Comparison of ENCODE assay signal across 8 mouse cellular contexts in genomic region chr9:35211573-35212511, GRCm38 (mm10). TPM values are rescaled to one million over a fixed set of nuclear protein-coding genes. Genes with fewer than 3 reads are reported as not detected.
DNase-seq lines count a peak whose midpoint lies in the region; ATAC-seq lines count a peak whose summit lies in the region.

No protein-coding gene starts in this region.

- no peaks in the 10 kb centered on the region for H3K9me3 ChIP-seq in embryonic facial prominence, embryonic 15.5 days (replicated peaks)
- no peaks in the 10 kb centered on the region for H3K9me3 ChIP-seq in neural tube, embryonic 14.5 days (ENCODE audit: control insufficient read depth, low read length)

- no peaks in the 10 kb centered on the region for H3K27me3 ChIP-seq in embryonic facial prominence, embryonic 15.5 days
- no peaks in the 10 kb centered on the region for H3K27me3 ChIP-seq in neural tube, embryonic 14.5 days (ENCODE audit: control insufficient read depth, insufficient read depth, low read length)

- H3K4me2 ChIP-seq in embryonic facial prominence, embryonic 15.5 days (replicated peaks), result peak overlapping the region; percentile 85
- H3K4me2 ChIP-seq in neural tube, embryonic 14.5 days (ENCODE audit: low read depth, low read length), result peak overlapping the region; percentile 55

- DNase-seq in embryo, embryonic 10.5 days (ENCODE audit: low spot score), result peak; percentile 36
- DNase-seq in embryo, embryonic 9.5 days (ENCODE audit: extremely low spot score), result no peak
- peak; percentile 32 for DNase-seq in 3T3-L1 (ENCODE audit: low read depth, low spot score)
- peak; percentile 12 for DNase-seq in kidney, postnatal 14 days
- DNase-seq in right cerebral cortex, adult 2 months (ENCODE audit: low spot score in 2 of 2), result no peak
- no peak for DNase-seq in spleen, postnatal 10 days (ENCODE audit: low spot score in 2 of 2)

- H3K36me3 ChIP-seq in embryonic facial prominence, embryonic 15.5 days, result peaks cover 65% of the 10 kb centered on the region
- H3K36me3 ChIP-seq in neural tube, embryonic 14.5 days (ENCODE audit: control insufficient read depth, insufficient read depth, low read length), result peaks cover 32% of the 10 kb centered on the region

- no peak for ATAC-seq in embryonic facial prominence, embryonic 15.5 days (ENCODE audit: insufficient number of reproducible peaks, low FRiP score, low TSS enrichment, low read depth)
- ATAC-seq in neural tube, embryonic 14.5 days (ENCODE audit: low read depth), result no peak

- peak overlapping the region; percentile 82 for H3K9ac ChIP-seq in embryonic facial prominence, embryonic 15.5 days
- H3K9ac ChIP-seq in neural tube, embryonic 14.5 days (replicated peaks; ENCODE audit: low read depth, low read length), result peak overlapping the region; percentile 87

- peaks cover 20% of the 10 kb centered on the region for H3K4me1 ChIP-seq in embryonic facial prominence, embryonic 15.5 days
- H3K4me1 ChIP-seq in neural tube, embryonic 14.5 days (ENCODE audit: control insufficient read depth, insufficient read depth, low read length), result peaks cover 12% of the 10 kb centered on the region

- 34% methylated on average over 26 of the region's 26 CpGs for WGBS in embryonic facial prominence, embryonic 15.5 days
- WGBS in neural tube, embryonic 14.5 days, result 39% methylated on average over 26 of the region's 26 CpGs

- peak overlapping the region; percentile 93 for H3K4me3 ChIP-seq in embryonic facial prominence, embryonic 15.5 days (replicated peaks)
- peak overlapping the region; percentile 75 for H3K4me3 ChIP-seq in neural tube, embryonic 14.5 days (ENCODE audit: low read depth, low read length)

- H3K27ac ChIP-seq in embryonic facial prominence, embryonic 15.5 days (replicated peaks), result peak overlapping the region; percentile 78
- H3K27ac ChIP-seq in neural tube, embryonic 14.5 days (ENCODE audit: low read depth, low read length), result no peak overlapping the region; the same call in 1 of the 2 replicates

RNA-seq across cellular contexts. Expression of gene Foxred1, which starts 1.0 kb away (rescaled TPM):
- 36.4 and 40.8 TPM in 2 replicates for polyA plus RNA-seq in embryonic facial prominence, embryonic 15.5 days (2015; fragmentation: Nextera tagmentation; extraction: Ambion mirVana)
- polyA plus RNA-seq in neural tube, embryonic 14.5 days (2014; fragmentation: Nextera tagmentation; extraction: Ambion mirVana), result 39.3 and 44.2 TPM in 2 replicates

RNA-seq across cellular contexts. Expression of gene Tirap, which starts 11.8 kb away (rescaled TPM):
- 10.7 and 12.3 TPM in 2 replicates for polyA plus RNA-seq in embryonic facial prominence, embryonic 15.5 days (2015; fragmentation: Nextera tagmentation; extraction: Ambion mirVana)
- 3.8 and 5.1 TPM in 2 replicates for polyA plus RNA-seq in neural tube, embryonic 14.5 days (2014; fragmentation: Nextera tagmentation; extraction: Ambion mirVana)

RNA-seq across cellular contexts. Expression of gene Srpr, which starts 11.9 kb away (rescaled TPM):
- polyA plus RNA-seq in embryonic facial prominence, embryonic 15.5 days (2015; fragmentation: Nextera tagmentation; extraction: Ambion mirVana), result 145 and 157 TPM in 2 replicates
- polyA plus RNA-seq in neural tube, embryonic 14.5 days (2014; fragmentation: Nextera tagmentation; extraction: Ambion mirVana), result 64.9 and 71.4 TPM in 2 replicates

RNA-seq across cellular contexts. Expression of gene Dcps, which starts 36.0 kb away (rescaled TPM):
- 63.7 and 70.0 TPM in 2 replicates for polyA plus RNA-seq in embryonic facial prominence, embryonic 15.5 days (2015; fragmentation: Nextera tagmentation; extraction: Ambion mirVana)
- 61.8 and 66.1 TPM in 2 replicates for polyA plus RNA-seq in neural tube, embryonic 14.5 days (2014; fragmentation: Nextera tagmentation; extraction: Ambion mirVana)

RNA-seq across cellular contexts. Expression of gene Fam118b, which starts 55.8 kb away (rescaled TPM):
- polyA plus RNA-seq in embryonic facial prominence, embryonic 15.5 days (2015; fragmentation: Nextera tagmentation; extraction: Ambion mirVana), result 38.1 and 41.8 TPM in 2 replicates
- 55.1 and 60.6 TPM in 2 replicates for polyA plus RNA-seq in neural tube, embryonic 14.5 days (2014; fragmentation: Nextera tagmentation; extraction: Ambion mirVana)

Comparison
In these comparisons a context has a peak if more than half of its experiments do, and no peak if none do; other contexts are left out.
1. DNase-seq: peak in embryo, embryonic 10.5 days (single experiment), 3T3-L1 (single experiment) and kidney, postnatal 14 days (single experiment); none in embryo, embryonic 9.5 days (single experiment), right cerebral cortex, adult 2 months (0 of 2) and spleen, postnatal 10 days (0 of 2).